Mouse (Mus musculus): Measurements from ENCODE around the gene Endog.
A peak's percentile ranks its signal among the peaks of the same experiment; 100 is the strongest.
"Not testable (repeated sequence)": the region's sequence is repeated elsewhere in the genome, so short reads cannot be mapped to it uniquely, and the experiment has no call there.

Gene Endog

GRCm38 (mm10) chr2:30171997-30172382, 697 bp downstream of the Endog start:
- DNase-seq: no peak

- no peak for DNase-seq
Observed at GRCm38 (mm10) chr2:30173541-30174240, 2.4 kb downstream of the Endog start.

GRCm38 (mm10) chr2:30175897-30176296, 4.6 kb downstream of the Endog start:
- DNase-seq: peak; percentile 14 to 18

- no peak for DNase-seq
Observed at GRCm38 (mm10) chr2:30176561-30176960, 5.3 kb downstream of the Endog start.

GRCm38 (mm10) chr2:30177700-30178675, 6.7 kb downstream of the Endog start, which contains the start of gene Spout1:
Gene Spout1 (minus strand): TSS chr2:30178459.
- peak; percentile 97 to 98 for DNase-seq

GRCm38 (mm10) chr2:30178711-30179110, 7.4 kb downstream of the Endog start:
- not testable (repeated sequence) for DNase-seq

- no peak for DNase-seq
Observed at GRCm38 (mm10) chr2:30182424-30182823, 11.1 kb downstream of the Endog start.

GRCm38 (mm10) chr2:30183721-30184120, 12.4 kb downstream of the Endog start:
- DNase-seq: no peak

GRCm38 (mm10) chr2:30185276-30185675, 14.0 kb downstream of the Endog start:
- DNase-seq: no peak

- DNase-seq: no peak
Observed at GRCm38 (mm10) chr2:30185681-30186080, 14.4 kb downstream of the Endog start.

- no peak for DNase-seq
Observed at GRCm38 (mm10) chr2:30191790-30192580, 20.7 kb downstream of the Endog start.

- no peak for DNase-seq
Observed at GRCm38 (mm10) chr2:30194656-30195055, 23.4 kb downstream of the Endog start.

GRCm38 (mm10) chr2:30198021-30198420, 26.7 kb downstream of the Endog start:
- no peak for DNase-seq

GRCm38 (mm10) chr2:30199984-30200383, 28.7 kb downstream of the Endog start:
- DNase-seq: no peak

- no peak for DNase-seq
Observed at GRCm38 (mm10) chr2:30200388-30200925, 29.2 kb downstream of the Endog start.

- DNase-seq: peak; percentile 67 to 73
Observed at GRCm38 (mm10) chr2:30203439-30203838, 32.1 kb downstream of the Endog start.

- DNase-seq: no peak
Observed at GRCm38 (mm10) chr2:30205255-30205628, 33.9 kb downstream of the Endog start.

- peak; percentile 96 to 97 for DNase-seq
Observed at GRCm38 (mm10) chr2:30205629-30206357, 34.5 kb downstream of the Endog start, which contains the start of gene Kyat1. Gene Kyat1 (minus strand): TSS chr2:30205847.

GRCm38 (mm10) chr2:30207401-30207800, 36.1 kb downstream of the Endog start:
- DNase-seq: no peak

GRCm38 (mm10) chr2:30207886-30208285, 36.6 kb downstream of the Endog start:
- no peak for DNase-seq

- DNase-seq: no peak
Observed at GRCm38 (mm10) chr2:30211408-30212168, 40.3 kb downstream of the Endog start.

All from B cell, adult 2 months (primary cell).